ENCODE assay signal across 11 mouse cellular contexts in genomic region chr9:92559750-92560149, GRCm38 (mm10).
"Had no signal": no experiment of that assay in that cellular context is flagged by ENCODE, and none has a peak within 500 bp of the region (broad histone marks: within the 10 kb centered on the region; RNA-seq: fewer than 3 reads in every experiment).

No protein-coding gene starts in this region.

- H3K36me3 ChIP-seq: liver, embryonic 13.5 days; midbrain, embryonic 13.5 days had no signal

- H3K4me2 ChIP-seq: liver, embryonic 13.5 days; midbrain, embryonic 13.5 days had no signal

- DNase-seq: kidney, postnatal 10 days; kidney, postnatal 4 days; left cerebral cortex, postnatal 4 days; liver; liver, embryonic 13.5 days; liver, postnatal 0 days; lung, postnatal 10 days; right cerebral cortex, postnatal 25 days; thymus, postnatal 36 days had no signal

- H3K4me3 ChIP-seq: layer of hippocampus, adult 2 months; liver, embryonic 13.5 days; midbrain, embryonic 13.5 days had no signal

- H3K4me1 ChIP-seq: liver, embryonic 13.5 days had no signal

- H3K9ac ChIP-seq: liver, embryonic 13.5 days; liver, postnatal 0 days; midbrain, embryonic 13.5 days had no signal

- H3K9me3 ChIP-seq: liver, embryonic 13.5 days had no signal

- H3K27me3 ChIP-seq: liver, embryonic 13.5 days; midbrain, embryonic 13.5 days had no signal

- ATAC-seq: liver, postnatal 0 days; midbrain, embryonic 13.5 days had no signal

- H3K27ac ChIP-seq: layer of hippocampus, adult 2 months; liver, embryonic 13.5 days; midbrain, embryonic 13.5 days had no signal
